Mouse (Mus musculus): ENCODE measurements at regions not wholly inside any gene's neighbourhood (a gene's known extent, or its start where the extent isn't known, plus 50 kb on each side); places are given as distances from the start of the nearest gene placed in this dataset.
A peak's percentile ranks its signal among the peaks of the same experiment; 100 is the strongest.
"Not testable (repeated sequence)": the region's sequence is repeated elsewhere in the genome, so short reads cannot be mapped to it uniquely, and the experiment has no call there.

DNA sequence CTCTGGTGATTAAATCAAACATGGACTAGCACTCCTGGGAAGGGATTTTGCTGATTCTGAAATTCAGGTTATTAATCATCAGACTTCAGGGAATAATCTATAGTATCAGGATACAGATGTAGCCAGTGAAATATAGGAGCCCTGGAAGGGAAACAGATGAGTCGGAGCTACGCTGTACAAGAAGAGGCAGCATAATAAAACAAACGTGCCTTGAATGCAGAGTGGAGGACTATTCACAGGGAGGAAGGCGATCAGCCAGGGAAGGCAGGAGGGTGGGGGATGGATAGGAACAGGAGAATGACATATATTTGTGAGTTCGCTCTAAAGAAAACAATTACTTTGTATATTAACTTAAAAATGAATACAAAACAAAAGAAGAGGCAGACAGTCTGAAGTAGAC is 286.6 kb upstream of the Got2 start:
- DNase-seq (ENCODE audit: low spot score in 2 of 2) = no peak

- DNase-seq (ENCODE audit: low spot score in 2 of 2) = peak in 1 of 2 experiments; percentile 11
Measured at GRCm38 (mm10) chr8:96164933-96165332, 276.6 kb upstream of the Got2 start.

GRCm38 (mm10) chr8:96159899-96160298 is 271.6 kb upstream of the Got2 start:
- DNase-seq (ENCODE audit: low spot score in 2 of 2) = no peak

GRCm38 (mm10) chr8:96152496-96153250 is 264.3 kb upstream of the Got2 start:
- DNase-seq (ENCODE audit: low spot score in 2 of 2) = peak in 1 of 2 experiments; percentile 63

DNA sequence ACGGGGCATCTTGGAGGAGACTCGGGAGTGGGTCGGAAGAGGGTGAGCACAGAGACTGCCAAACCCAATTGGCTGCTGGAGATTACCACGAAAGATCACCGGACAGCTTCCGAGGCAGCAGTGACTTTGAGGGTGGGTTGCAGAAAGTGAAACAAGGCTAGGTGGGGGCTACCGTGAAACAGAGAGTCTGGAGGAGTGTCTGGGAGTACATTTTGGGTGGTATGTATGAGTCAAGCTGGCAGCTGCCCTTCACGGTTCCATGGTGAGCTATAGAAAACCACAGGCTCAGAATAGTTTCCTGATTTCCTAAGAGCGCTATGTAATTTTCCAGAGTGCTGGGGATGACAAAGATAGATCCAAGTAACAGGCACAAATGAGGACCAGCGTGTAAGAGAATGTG is 263.7 kb upstream of the Got2 start:
- DNase-seq (ENCODE audit: low spot score in 2 of 2) = peak; percentile 37 to 61

DNA sequence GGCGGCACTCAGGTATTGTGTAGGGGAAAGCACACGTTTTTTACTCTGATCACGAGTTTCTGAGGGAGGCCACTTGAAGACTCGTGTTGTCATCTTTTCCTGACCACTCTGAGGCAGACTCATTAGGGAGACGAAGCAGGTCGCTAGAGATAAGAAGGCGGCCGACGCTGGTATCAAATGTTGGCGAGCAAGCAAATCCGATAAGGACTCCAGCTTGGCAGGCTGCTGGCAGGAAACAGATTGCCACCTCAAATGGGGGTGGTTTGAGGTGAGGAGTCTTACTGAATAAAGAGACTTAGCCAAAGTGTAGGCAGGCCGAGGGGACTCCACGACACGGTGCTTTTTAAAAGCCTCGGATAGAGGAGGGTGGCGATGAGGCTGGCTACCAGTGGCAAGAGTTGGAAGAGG is 262.7 kb upstream of the Got2 start:
- peak in 1 of 2 experiments; percentile 66 for DNase-seq (ENCODE audit: low spot score in 2 of 2)

- no peak for DNase-seq (ENCODE audit: low spot score in 2 of 2)
Measured at GRCm38 (mm10) chr8:96132183-96132582, 243.8 kb upstream of the Got2 start.

GRCm38 (mm10) chr8:96128329-96128728 is 240.0 kb upstream of the Got2 start:
- no peak for DNase-seq (ENCODE audit: low spot score in 2 of 2)

DNA sequence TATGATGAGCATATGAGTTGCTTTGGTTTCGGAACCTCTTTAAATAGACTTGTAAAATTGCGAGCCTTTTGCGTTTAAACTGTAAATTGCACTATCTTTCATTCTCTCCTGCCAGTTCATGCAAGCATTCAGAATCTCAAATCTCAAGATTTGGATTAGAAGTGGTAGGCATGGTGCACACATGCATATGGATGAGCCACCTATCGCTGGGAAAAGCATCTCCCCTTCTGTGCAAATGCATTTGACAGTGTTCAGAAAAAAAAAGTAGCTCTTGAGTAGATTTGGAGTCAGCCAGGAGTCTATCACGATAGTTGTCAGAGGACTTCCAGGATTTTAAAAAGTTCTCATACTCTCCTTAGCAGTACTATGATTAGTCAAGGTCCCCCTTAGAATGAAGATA is 212.5 kb upstream of the Got2 start:
- no peak for DNase-seq (ENCODE audit: low spot score in 2 of 2)

- no peak for DNase-seq (ENCODE audit: low spot score in 2 of 2)
Measured at GRCm38 (mm10) chr8:96092931-96093330, 204.6 kb upstream of the Got2 start.

- no peak for DNase-seq (ENCODE audit: low spot score in 2 of 2)
Measured at GRCm38 (mm10) chr8:96090231-96090630, 201.9 kb upstream of the Got2 start.

- no peak for DNase-seq (ENCODE audit: low spot score in 2 of 2)
Measured at GRCm38 (mm10) chr8:96068306-96068705, 180.0 kb upstream of the Got2 start.

GRCm38 (mm10) chr8:96047686-96048085 is 159.3 kb upstream of the Got2 start:
- DNase-seq (ENCODE audit: low spot score in 2 of 2) = no peak

DNA sequence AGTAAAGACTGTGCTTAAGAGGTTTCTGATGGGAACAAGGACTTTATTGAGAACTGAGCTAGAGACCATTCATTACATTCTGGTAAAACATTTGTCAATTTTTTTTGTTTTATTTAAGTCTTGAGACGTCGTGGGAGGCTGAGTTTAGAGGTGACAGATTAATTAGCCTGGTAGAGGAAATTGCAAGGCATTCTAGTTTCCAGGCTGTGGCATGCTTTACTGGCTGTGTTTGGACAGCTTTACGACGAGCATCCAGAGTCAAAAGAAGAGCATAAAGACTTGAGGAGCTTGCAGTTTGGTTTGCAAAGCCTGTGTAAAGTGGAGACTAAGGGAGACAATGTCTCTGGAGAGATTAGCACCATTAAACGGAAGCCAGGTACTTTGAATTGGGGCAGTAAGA is 154.0 kb upstream of the Got2 start:
- DNase-seq (ENCODE audit: low spot score in 2 of 2) = no peak

GRCm38 (mm10) chr8:96040216-96040615 is 151.9 kb upstream of the Got2 start:
- no peak for DNase-seq (ENCODE audit: low spot score in 2 of 2)

DNA sequence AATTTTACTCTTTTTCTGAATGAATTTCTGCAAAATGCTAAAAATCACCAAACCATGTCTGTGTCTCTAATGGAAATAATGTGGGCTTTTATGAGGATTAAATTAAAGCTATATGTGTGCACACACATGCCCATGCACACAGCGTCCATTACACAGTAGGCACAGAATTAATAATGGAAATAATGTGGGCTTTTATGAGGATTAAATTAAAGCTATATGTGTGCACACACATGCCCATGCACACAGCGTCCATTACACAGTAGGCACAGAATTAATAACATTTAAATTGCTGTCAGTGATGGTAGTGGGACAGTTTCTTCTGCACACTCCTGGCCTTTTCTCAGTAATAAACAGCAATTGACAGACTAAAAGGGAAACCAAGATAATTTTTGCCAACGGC is 130.4 kb upstream of the Got2 start:
- not testable (repeated sequence) for DNase-seq (ENCODE audit: low spot score in 2 of 2)

DNA sequence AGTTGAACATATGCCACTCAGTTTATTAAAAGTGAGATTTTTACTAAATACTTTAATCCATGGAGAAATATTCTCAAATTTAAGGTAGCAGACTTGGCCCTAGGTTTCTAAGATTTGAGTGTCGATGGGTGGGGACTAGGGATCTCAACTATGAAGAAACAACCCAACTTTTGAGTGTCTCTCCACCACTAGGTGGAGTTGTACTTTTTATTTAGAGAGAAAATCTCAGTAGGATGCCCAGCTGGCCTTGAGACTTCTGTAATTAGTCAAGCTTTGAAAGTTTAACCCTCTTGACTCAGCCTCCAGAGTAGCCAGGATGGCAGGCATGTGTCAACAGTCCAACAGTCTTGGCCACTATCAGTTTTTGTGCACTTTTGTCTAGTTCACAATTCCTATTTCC is 123.7 kb upstream of the Got2 start:
- DNase-seq (ENCODE audit: low spot score in 2 of 2) = no peak

DNA sequence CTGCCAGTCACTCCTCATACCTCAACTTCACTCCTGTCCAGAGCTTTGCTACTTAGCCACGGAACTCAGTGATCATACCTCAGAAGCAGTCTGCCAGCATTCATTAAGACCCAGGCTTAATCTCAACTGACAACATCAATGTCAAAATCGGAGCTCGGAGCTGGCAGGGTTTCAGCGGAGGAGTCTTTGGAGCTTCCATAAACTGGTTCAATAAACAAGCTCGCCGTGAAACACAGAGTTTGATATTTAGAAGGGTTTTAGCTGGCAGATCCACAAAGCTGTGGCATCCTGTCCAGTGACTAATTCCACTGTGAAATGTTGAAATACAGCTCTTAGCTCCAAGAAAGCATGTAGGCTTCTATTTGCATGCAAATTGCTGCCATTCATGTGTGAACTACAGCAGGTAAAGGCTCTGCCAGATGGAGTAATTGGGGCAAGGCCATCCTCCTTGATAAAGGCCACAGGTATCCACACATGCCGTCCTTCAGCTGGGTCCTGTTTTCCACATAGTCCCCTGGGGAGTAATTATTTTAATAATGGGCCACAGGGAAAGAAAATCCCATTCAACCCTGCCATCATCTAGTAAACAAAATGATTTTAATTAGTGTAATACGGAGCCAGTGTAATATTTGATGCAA is 103.6 kb upstream of the Got2 start:
- DNase-seq (ENCODE audit: low spot score in 2 of 2) = no peak

- no peak for DNase-seq (ENCODE audit: low spot score in 2 of 2)
Measured at GRCm38 (mm10) chr8:95988616-95989380, 100.5 kb upstream of the Got2 start.

DNA sequence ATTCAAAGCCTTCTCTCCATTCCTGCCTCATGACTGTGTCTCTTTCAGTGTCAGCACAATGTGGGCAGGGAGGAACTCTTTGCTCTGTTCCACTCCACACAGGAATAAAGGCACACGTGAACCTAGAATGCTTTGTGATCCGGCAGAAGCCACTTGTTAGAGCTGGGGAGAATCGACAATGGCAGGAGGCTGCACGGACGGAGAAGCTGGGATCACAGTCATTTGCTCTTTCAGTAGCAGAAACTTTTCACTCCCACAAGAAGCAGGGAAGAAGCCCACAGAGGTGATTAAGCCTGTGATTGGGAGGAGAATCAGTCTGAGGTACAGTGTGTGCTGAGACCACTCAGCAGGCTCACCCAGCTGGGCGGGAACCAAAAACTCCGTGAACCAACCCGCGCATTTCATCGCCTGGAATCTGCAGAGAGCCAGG is 98.7 kb upstream of the Got2 start:
- no peak for DNase-seq (ENCODE audit: low spot score in 2 of 2)

DNA sequence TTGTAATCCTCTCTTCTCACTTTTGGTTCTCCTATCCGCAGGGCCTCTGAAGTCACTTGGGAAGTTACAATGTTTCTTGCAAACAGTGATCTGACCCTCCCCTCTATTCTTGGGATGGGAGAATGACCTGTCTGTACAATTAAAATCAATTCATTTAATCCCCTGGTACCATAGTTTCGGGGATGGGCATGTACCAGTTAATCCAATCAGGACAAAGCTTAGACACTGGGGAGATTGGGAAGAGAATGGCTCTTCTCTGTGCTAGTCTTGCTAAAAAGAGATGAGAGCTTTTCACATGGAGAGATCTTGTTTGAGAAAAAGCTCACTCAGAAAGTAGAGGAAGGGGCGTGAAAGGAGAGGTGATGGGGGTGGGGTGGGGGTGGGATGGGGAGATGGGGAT is 98.1 kb upstream of the Got2 start:
- no peak for DNase-seq (ENCODE audit: low spot score in 2 of 2)

DNA sequence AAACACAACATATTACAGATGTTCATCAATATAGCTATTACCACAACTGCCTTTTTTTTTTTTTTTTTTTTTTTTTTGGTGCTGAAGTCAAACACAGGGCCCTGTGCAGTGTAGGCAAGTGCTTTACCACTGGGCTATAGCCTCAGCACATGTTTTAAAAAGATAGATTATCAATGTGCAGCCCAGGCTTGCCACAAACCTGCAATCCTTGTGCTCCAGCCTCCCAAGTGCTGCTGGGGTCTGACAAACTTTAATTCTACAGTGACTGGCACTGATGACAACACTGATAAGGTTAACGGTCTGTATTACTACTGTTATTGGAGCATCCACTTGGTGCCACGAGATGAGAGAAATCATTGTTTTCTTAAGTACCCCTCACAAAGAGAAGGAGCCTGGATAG is 95.3 kb upstream of the Got2 start:
- DNase-seq (ENCODE audit: low spot score in 2 of 2) = no peak

DNA sequence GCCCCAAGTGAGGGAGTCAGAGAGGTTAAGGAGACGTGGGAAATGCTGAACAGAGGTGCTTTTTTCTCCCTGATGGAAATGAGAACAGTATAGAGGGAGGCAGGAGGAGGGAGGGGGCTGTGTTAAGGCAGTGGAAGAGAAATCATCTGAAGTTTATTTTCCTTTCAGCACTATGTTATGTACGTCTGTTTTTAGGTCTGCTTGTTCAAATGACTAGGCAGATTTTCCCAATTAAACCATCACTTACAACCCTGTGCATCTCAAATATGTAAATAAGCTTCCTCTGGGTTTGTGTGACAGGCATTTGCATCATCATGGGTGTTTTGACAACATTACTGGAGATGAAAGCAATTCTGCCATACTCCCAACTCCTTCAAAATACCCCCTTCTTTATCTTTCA is 92.1 kb upstream of the Got2 start:
- no peak for DNase-seq (ENCODE audit: low spot score in 2 of 2)
